Mouse (Mus musculus) liver, embryonic 14.5 days (tissue): ENCODE data around the gene Ube2e2. TPM values are rescaled to one million over a fixed set of nuclear protein-coding genes. Genes with fewer than 3 reads are reported as not detected.

ENCODE experiments used
- ATAC-seq: fragments of 200-750 bp; cut with Nextera tagmentation; 2 replicates; pipeline ENCODE4 v1.8.0; 2017; ENCODE audit warnings: moderate number of reproducible peaks, mild to moderate bottlenecking, moderate library complexity; ENCODE audit not compliant: insufficient read depth
- DNase-seq, 3 experiments: peaks; one replicate each; pipeline ENCODE4 v3.0.0-alpha.2; 2012 to 2013; ENCODE audit warnings: low read depth in 3 of 3, low spot score in 3 of 3
- H3K27ac ChIP-seq: fragments of 300-500 bp; sonication (generic); 2 replicates; pipeline ENCODE4 v1.5.1; 2014; ENCODE audit warnings: moderate library complexity, mild to moderate bottlenecking, control low read depth, inconsistent platforms
- H3K27me3 ChIP-seq: fragments of 300-500 bp; sonication (generic); 2 replicates; pipeline ENCODE4 v1.6.1; 2014; ENCODE audit warnings: mild to moderate bottlenecking, low read length, moderate library complexity; ENCODE audit not compliant: control insufficient read depth, insufficient read depth
- H3K36me3 ChIP-seq: fragments of 300-500 bp; sonication (generic); replicated peaks from 2 replicates; pipeline ENCODE4 v1.6.1; 2014; ENCODE audit warnings: low read depth; ENCODE audit not compliant: control insufficient read depth, insufficient read depth
- H3K4me1 ChIP-seq, 2 experiments: fragments of 200-500 bp in 1 of 2; fragments of 300-500 bp in 1 of 2; sonication (generic) in 1 of 2; replicated peaks; 2 replicates each; pipeline ENCODE4 v1.6.1; 2012 to 2014; ENCODE audit warnings: antibody characterized with exemption in 1 of 2, inconsistent platforms in 1 of 2, low read length in 1 of 2; ENCODE audit not compliant: control insufficient read depth in 2 of 2, insufficient read depth in 2 of 2
- H3K4me2 ChIP-seq: fragments of 300-500 bp; sonication (generic); 2 replicates; pipeline ENCODE4 v1.6.1; 2014; ENCODE audit warnings: low read depth, mild to moderate bottlenecking, control low read depth, moderate library complexity
- H3K4me3 ChIP-seq, 2 experiments: fragments of 200-500 bp in 1 of 2; fragments of 300-500 bp in 1 of 2; sonication (generic) in 1 of 2; 2 replicates each; pipeline ENCODE4 v1.5.1; 2012 to 2014; ENCODE audit warnings: low read depth in 2 of 2, low read length in 2 of 2, mild to moderate bottlenecking in 2 of 2, control low read depth in 1 of 2, inconsistent platforms in 1 of 2, moderate library complexity in 1 of 2; ENCODE audit not compliant: insufficient read depth in 1 of 2
- H3K9ac ChIP-seq: fragments of 300-500 bp; sonication (generic); replicated peaks from 2 replicates; pipeline ENCODE4 v1.6.1; 2014; ENCODE audit warnings: mild to moderate bottlenecking, control low read depth, moderate library complexity
- H3K9me3 ChIP-seq: fragments of 300-500 bp; sonication (generic); 2 replicates; pipeline ENCODE4 v1.6.1; 2016; ENCODE audit warnings: low read length, mixed read lengths; ENCODE audit not compliant: control insufficient read depth
- CTCF ChIP-seq: IDR thresholded peaks from 2 replicates; pipeline ENCODE4 v1.5.1; 2016; ENCODE audit warnings: antibody characterized with exemption, low read depth, control low read depth
- EP300 ChIP-seq: IDR thresholded peaks from 2 replicates; pipeline ENCODE4 v1.6.1; 2016; ENCODE audit warnings: antibody characterized with exemption, low read depth
- WGBS: fragments of 180-500 bp; shearing (Covaris S2); extraction: QIAGEN DNeasy Blood & Tissue Kit; methylation state at CpG from one replicate; pipeline ENCODE4 v1.1.7; 2014; ENCODE audit not compliant: insufficient replicate concordance; 5-methylcytosine and 5-hydroxymethylcytosine counted together
- polyA plus RNA-seq, 2 experiments: library from polyadenylated mRNA; depleted of rRNA in 1 of 2; stranded (reverse) in 1 of 2; unstranded in 1 of 2; fragments of >200 nt; fragmentation: Nextera tagmentation in 1 of 2; extraction: Ambion mirVana in 1 of 2; gene quantifications; 2 replicates each; pipeline versions ENCODE4 v1.2.1 to v1.2.3; 2012 to 2014

Gene Ube2e2
- polyA plus RNA-seq, 2 experiments: 3.8 to 5.2 TPM

DNA sequence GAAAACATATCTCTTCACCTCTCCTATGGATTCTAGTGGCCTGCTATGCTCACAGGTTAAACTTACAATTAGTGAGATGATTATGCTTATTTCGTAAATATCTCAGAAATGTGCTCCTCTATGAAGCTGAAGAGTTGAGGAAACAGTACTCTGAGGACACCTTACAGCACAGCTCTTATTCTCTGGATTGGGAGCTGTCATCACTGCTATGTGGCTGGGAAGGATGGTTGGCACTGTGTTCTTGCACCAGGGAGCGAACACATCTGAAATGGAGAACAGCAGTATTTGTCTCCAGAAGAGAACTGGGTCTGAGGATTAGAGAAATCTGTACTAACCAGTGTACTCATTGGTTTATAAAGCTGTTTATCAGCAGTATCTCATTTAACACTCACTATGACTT lies 226.3 kb downstream of the Ube2e2 start:
- Histone ChIP-seq H3K36me3 (no peaks in the 10 kb centered on the region), H3K9ac (no peak overlapping the region), H3K9me3 (no peaks in the 10 kb centered on the region), H3K27ac (no peak overlapping the region), H3K4me3 (no peak overlapping the region), H3K27me3 (no peaks in the 10 kb centered on the region), H3K4me1 (no peaks in the 10 kb centered on the region), H3K4me2 (no peak overlapping the region)
- no peak for DNase-seq
- ATAC-seq: no peak
- TF ChIP-seq EP300 (no peak), CTCF (no peak)
- WGBS: 57% methylated on average over 2 of the region's 2 CpGs

DNA sequence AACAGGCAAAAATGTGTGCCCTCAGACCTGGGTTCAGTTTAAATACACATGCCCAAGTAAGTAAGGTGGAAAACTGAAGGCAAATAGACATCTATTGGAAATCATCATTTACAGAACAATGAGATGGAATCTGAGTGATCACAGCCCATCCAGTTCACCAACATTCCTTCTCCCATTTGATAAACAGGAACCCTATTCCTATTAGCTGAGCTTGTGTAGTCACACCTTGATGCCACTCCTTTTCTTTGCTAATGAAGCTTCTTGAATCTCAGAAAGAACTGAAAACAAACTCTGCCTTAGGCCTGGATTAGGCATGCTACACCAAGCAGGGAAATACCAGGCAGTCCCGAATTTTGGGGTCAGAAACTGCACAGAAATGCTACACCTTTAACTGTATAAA lies 227.8 kb downstream of the Ube2e2 start:
- 31% methylated on average over 1 of the region's 1 CpGs for WGBS
- no peaks in the 10 kb centered on the region for H3K4me1 ChIP-seq
- H3K4me3 ChIP-seq: no peak overlapping the region
- no peaks in the 10 kb centered on the region for H3K9me3 ChIP-seq
- H3K27ac ChIP-seq: no peak overlapping the region
- no peak overlapping the region for H3K4me2 ChIP-seq
- no peak for DNase-seq
- H3K9ac ChIP-seq: no peak overlapping the region
- H3K27me3 ChIP-seq: no peaks in the 10 kb centered on the region
- no peaks in the 10 kb centered on the region for H3K36me3 ChIP-seq
- ATAC-seq: no peak
- TF ChIP-seq EP300: no peak
- TF ChIP-seq CTCF: no peak

DNA sequence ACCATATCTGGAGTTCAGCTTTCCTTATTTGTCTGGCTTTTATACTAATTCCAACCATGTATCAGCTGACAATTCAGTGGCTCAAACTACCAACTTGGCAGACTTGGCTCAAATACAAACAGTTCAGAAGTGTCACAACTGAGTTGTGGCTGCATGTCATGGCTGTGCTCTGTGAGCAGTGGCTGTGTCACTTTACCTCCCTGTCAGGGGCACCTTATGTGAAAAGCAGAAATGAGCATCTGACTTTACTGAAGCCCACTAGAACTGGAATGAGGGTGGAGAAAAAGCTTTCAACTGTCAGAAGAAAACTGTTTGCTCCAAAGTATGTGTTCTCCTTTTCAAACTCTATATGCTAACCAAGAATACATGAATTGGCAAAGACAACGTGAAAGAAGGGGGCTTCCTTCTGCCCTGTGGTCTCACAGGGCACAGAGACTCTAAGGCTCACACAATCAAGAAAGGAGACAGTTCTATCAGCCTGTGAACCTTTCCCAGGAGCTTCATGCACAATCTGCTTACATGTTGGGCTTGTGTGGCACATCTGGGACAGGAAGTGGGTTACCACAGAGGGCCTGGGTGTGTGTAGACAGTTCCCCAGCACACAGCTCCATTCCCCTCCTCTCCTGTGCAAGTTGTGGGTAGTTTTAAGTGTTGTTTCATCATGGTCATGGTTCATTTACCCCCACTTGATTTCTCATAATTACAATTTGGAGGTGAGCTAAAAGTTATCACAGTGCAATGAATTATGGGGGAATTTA lies 228.6 kb downstream of the Ube2e2 start:
- 6% methylated on average over 1 of the region's 1 CpGs for WGBS
- H3K4me1 ChIP-seq: no peaks in the 10 kb centered on the region
- ATAC-seq: no peak
- TF ChIP-seq CTCF (no peak), EP300 (no peak)
- no peak overlapping the region for H3K9ac ChIP-seq
- no peaks in the 10 kb centered on the region for H3K27me3 ChIP-seq
- H3K27ac ChIP-seq: no peak overlapping the region
- no peak overlapping the region for H3K4me3 ChIP-seq
- H3K36me3 ChIP-seq: no peaks in the 10 kb centered on the region
- H3K4me2 ChIP-seq: no peak overlapping the region
- no peak for DNase-seq
- no peaks in the 10 kb centered on the region for H3K9me3 ChIP-seq

DNA sequence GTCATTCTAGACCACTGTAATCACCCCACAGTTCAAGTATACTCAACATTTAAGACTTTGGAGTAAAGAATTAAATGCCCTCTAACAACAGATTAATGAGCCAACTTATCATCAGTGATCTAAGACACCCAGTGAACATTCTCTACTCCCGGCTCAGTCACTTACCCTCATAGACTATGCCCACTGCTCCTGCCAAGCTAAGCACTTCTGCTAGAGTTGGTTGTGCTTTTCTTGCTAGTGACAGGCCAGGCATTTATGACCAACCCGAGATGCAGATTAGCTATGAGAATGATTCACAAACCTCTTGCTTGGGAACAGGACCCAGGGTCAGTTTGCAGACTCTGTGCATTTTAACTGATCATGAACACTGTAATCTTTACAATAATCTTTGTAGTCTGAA lies 230.4 kb downstream of the Ube2e2 start:
- no peak overlapping the region for H3K4me2 ChIP-seq
- no peak overlapping the region for H3K4me3 ChIP-seq
- H3K4me1 ChIP-seq: no peaks in the 10 kb centered on the region
- WGBS: 44% methylated on average over 2 of the region's 2 CpGs
- H3K9ac ChIP-seq: no peak overlapping the region
- no peaks in the 10 kb centered on the region for H3K36me3 ChIP-seq
- TF ChIP-seq EP300: no peak
- TF ChIP-seq CTCF: no peak
- H3K27ac ChIP-seq: no peak overlapping the region
- DNase-seq: no peak
- no peak for ATAC-seq
- H3K9me3 ChIP-seq: no peaks in the 10 kb centered on the region
- H3K27me3 ChIP-seq: no peaks in the 10 kb centered on the region

- H3K4me3 ChIP-seq: no peak overlapping the region
- no peak overlapping the region for H3K4me2 ChIP-seq
- no peak for DNase-seq
- H3K4me1 ChIP-seq: no peaks in the 10 kb centered on the region
- TF ChIP-seq EP300: no peak
- no peak overlapping the region for H3K9ac ChIP-seq
- H3K27ac ChIP-seq: no peak overlapping the region
- ATAC-seq: no peak
- 46% methylated on average over 4 of the region's 4 CpGs for WGBS
- no peaks in the 10 kb centered on the region for H3K27me3 ChIP-seq
- H3K9me3 ChIP-seq: no peaks in the 10 kb centered on the region
- no peaks in the 10 kb centered on the region for H3K36me3 ChIP-seq
These were observed 236.0 kb downstream of the Ube2e2 start for GRCm38 (mm10) chr14:18657777-18658753.
